Mouse (Mus musculus) R1 (cell line): Measurements from ENCODE around the gene Fnip2.
A peak's percentile ranks its signal among the peaks of the same experiment; 100 is the strongest.
"Not testable (repeated sequence)": the region's sequence is repeated elsewhere in the genome, so short reads cannot be mapped to it uniquely, and the experiment has no call there.

ENCODE experiments used
- DNase-seq: peaks from one replicate; pipeline ENCODE4 v3.0.0-alpha.2; 2018; ENCODE audit warnings: low read depth, low spot score

Fnip2 gene

DNA sequence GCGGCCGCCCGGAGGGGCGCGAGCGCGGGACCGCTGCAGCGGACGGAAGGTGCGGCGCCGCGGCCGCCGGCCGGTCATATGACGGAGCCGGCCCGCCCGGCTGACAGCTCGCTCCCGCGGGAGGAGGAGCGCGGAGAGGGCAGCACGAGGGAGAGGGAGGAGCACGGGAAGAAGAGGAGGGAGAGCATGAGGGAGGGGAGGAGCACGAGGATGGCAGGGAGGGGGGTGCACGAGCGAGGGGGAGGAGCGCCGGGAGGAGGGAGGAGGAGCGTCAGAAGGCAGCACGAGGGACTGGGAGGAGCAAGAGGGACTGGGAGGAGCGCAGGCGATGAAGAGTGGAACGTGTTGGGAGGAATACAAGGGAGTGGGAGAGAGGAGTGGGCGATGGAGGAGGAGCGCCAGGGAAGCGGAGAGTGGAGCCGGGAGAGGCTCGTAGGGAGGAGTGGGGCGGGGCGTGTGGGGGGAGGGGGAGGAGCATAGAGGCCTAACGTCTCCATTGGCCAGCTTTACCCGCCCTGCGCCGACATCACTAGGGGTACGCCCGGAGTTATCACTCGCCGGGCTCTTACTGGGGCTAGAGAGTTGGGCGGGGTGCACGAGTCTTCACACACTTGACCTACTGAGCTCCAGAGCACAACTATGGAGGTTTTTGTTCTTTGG lies at the start of gene Fnip2:
TSS of gene Fnip2 (minus strand) at position 94 of the 660 bp plus-strand sequence.
- DNase-seq: peak; percentile 99

DNA sequence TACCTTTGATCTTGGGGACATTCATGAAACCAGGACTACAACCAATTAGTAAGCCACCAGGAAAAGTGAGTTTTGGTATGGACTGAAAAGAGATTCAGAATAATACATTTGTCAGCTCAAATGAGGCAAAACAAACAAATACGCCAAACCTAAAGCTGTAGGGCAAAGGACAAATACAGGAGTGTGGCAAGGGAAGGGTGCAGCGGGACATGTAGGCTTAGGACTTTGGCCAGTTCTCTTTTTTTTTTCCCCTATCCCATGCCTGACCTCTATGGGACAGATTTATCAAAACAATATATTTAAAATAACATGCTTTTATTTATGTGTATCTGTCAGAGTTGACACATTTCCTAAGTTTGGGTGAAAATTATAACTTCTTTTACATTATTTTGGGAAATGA lies 42.3 kb upstream of the Fnip2 start:
- no peak for DNase-seq

GRCm38 (mm10) chr3:79595468-79595867 lies 27.9 kb upstream of the Fnip2 start:
- no peak for DNase-seq

DNA sequence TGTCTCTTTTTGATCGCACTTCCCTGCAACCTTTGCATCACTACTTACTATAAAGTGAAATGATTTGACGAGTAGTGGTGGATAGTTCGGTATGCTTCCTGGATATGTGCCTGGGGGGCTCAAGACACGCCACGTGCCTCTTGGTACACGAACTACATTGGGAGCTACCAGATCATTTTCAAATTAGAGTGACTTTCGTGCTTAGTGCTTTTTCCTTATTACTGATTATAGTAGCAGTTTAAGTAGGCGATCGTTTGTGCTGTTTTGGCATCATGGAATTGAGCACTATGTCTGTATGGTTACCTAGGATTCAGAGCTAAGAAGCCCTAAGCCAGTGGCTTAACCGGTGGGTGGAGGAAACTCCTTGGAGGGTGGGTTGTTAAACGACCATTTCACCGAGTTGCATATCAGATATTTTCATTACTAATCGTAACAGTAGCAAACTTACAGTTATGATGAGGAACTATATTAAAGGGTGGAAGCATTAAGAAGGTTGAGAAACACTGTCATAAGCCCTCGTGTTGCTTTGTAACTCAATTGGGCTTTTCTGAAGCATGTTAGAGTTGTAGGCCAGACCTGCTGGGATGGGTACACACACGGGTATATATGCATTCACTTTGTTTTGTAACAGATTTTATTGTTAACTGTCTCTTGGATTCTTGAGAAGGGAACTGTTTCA lies 24.3 kb upstream of the Fnip2 start:
- no peak for DNase-seq

GRCm38 (mm10) chr3:79590863-79591792 lies 23.5 kb upstream of the Fnip2 start, which contains the start of gene Ppid:
Gene Ppid (plus strand): TSS chr3:79591342.
- peak; percentile 91 for DNase-seq

DNA sequence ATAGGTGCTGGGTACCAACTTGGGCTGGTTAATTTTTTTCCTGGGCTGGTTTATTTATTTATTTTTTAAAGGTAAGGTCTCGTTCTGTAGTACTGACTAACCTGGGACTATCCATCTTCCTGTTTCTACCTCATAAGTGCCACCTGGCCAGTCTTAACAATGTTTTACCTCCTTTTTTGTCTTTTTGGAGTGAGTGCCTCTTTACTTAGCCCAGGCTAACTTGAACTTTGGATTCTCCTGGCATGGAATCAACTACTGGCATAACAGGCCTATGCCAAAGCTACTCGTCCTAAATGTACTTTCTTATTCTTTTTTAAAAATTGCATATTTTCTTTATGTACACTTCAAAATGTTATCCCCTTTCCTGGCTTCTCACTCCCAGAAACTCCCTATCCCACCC lies 22.1 kb upstream of the Fnip2 start:
- no peak for DNase-seq

GRCm38 (mm10) chr3:79586804-79587203 lies 19.2 kb upstream of the Fnip2 start:
- peak; percentile 94 for DNase-seq

DNA sequence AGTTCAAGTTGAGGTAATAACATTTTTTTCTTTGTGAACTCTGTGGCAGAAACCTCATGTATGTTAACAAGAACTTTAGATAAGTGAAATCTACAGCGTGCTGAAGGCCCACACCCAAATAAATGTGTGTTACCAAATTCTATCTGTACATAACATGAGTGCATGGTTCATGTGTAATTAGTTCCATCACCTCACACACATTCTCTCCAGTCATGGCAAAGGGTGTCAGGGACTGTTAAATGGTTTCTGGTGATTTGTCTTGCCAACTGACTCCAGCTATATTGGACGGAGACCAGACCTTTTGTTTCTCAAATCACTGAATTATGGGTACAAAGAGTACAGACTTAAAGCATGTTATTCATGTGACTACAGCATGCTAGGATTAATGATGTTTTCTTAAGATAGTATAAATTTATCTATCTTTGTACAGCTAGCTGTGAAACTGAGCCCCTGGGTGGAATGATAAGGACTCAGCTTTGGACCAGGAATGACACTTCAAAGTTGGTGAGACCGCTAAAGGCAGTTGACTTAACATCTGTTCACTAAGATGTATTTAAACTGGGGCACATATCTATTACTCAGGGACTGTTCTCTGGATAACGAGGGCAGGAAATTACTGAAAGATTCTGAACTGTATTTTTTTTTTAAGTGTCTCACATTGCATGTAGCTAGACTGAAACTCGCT lies 12.4 kb upstream of the Fnip2 start:
- DNase-seq: no peak

- no peak for DNase-seq
Measured at GRCm38 (mm10) chr3:79578164-79578563, 10.6 kb upstream of the Fnip2 start.

DNA sequence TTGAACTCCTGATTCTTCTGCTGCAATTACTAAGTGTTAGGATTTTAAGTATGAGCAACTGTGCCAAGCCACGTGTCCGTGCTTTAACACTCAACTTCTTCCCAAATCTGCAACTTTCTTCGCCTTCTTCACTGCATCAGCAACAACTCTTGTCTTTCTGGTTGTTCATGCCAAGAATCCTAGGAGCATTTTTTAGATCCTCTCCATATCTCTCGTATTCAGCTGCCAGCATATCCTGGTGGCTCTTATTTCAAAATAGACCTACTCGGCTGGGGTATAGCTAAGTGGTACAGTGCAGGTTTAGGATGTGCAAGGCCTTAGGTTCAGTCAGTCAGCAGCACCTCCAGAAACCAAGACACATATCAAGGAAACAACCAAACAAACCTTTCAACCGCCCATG lies 10.0 kb upstream of the Fnip2 start:
- DNase-seq: no peak

GRCm38 (mm10) chr3:79576865-79577264 lies 9.3 kb upstream of the Fnip2 start:
- DNase-seq: no peak

GRCm38 (mm10) chr3:79576468-79576816 lies 8.8 kb upstream of the Fnip2 start:
- no peak for DNase-seq

- peak; percentile 78 for DNase-seq
Measured at GRCm38 (mm10) chr3:79575576-79576467, 8.2 kb upstream of the Fnip2 start.

- DNase-seq: no peak
Measured at GRCm38 (mm10) chr3:79574336-79574735, 6.7 kb upstream of the Fnip2 start.

DNA sequence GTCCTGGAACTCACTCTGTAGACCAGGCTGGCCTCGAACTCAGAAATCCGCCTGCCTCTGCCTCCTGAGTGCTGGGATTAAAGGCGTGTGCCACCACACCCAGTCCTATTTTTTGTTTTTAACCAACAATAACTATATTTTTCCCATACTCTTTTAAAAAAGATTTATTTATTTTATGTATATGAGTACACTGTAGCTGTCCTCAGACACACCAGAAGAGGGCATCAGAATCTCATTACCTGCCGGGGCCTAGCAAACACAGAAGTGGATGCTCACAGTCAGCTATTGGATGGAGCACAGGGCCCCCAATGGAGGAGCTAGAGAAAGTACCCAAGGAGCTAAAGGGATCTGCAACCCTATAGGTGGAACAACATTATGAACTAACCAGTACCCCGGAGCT lies 5.8 kb upstream of the Fnip2 start:
- not testable (repeated sequence) for DNase-seq

DNA sequence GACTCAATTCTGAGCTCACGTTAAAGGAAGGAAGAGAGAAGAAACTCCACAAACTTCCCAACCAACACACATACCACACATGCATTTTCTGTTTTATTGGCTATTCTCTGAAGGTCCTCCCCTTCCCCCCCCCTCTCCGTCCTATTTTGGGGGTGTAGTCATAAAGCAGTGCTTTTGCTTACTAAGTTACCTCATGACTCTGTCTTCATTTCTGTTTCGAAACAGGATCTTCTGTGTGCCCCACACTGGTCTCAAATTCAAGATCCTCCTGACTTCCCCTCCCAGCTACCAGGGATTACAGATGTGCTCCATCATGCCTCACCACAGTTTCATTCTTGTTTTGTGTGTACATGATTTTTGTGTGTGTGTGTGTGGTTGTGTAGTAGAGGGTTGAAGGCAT lies 4.8 kb upstream of the Fnip2 start:
- DNase-seq: no peak

- DNase-seq: no peak
Measured at GRCm38 (mm10) chr3:79569351-79569681, 1.7 kb upstream of the Fnip2 start.

- peak; percentile 86 for DNase-seq
Measured at GRCm38 (mm10) chr3:79568629-79569350, 1.2 kb upstream of the Fnip2 start.

DNA sequence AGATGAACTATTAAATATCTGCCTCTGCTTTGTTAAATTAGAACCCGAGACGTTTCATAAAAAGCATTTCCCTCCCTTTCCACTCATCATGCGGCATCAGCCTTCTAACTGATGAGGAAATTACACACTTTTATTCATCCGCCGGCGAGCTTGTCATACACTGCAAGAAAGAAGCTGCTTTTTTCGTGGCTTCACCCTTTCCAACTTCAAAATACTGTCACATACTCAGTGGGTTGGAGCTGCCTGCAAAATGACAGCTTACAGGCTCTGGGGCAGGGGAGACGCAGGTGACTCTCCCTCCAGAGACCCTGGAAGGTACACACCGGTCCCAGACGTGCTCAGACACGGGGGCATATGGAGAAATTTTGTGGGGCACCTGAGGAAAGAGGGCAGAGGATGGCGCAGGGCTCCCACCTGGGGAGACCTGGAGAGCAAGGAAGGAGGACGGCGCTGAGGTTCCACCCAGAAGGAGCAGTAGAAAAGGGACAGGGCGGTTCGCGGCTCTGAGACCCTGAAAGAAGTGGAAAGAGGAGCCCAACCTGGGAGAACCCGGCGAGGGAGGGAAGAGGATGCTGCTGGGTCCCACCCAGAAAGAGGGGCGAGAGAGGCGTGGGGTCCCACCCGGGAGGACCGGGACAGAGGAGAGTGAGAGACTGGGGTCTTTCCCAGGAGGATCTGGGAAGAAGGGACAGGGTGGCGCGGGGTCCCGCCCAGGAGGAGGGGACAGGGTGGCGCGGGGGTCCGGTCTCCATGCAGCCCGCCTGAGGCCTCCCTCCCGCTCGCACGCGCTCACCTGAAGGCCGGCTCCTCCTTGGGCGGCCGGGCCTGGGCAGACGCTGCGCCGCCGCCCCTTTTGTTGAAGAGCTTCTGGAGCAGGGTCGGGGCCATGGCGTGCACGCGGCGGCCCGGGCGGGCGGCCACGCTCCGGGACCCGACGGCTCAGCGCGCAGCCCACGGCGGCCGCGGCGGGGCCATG lies 592 bp downstream of the Fnip2 start:
- DNase-seq: peak; percentile 70
